Mouse (Mus musculus): Measurements from ENCODE around the gene Rbfox3.

Rbfox3 gene

DNA sequence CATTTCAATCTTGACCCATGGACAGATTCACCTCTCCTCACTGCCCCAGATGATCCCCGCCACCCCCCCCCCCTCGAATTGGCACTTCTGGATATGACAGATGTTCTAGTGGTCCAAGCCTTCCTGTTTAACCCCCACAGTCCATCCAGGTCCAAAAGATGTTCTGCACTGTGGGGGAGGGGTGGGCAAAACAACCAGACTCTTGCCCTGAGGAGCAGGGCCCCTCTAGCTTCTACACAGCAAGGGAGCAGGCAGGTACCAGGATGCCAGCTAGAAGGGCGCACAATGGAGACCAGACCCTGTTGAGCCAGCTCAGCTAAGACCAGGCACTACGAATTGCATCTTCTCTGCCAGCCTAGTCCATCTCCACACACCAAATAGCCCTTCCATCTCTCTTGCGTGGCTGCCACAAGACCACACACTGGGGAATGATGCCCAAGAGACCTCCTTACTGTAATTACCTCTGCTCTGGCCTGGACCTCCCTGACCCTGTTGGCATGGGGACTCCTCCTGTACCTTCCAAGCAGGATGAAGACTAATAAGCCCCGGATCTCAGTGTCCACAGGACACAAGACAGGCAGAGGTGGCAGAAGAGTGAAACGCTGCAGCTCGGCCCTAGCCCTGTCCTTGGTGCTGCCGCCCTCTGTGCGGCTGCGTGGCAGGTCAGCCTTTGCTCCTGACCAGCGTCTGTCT lies 5.1 kb downstream of the Rbfox3 start:
- DNase-seq (ENCODE audit: low spot score): peak; percentile 76

DNA sequence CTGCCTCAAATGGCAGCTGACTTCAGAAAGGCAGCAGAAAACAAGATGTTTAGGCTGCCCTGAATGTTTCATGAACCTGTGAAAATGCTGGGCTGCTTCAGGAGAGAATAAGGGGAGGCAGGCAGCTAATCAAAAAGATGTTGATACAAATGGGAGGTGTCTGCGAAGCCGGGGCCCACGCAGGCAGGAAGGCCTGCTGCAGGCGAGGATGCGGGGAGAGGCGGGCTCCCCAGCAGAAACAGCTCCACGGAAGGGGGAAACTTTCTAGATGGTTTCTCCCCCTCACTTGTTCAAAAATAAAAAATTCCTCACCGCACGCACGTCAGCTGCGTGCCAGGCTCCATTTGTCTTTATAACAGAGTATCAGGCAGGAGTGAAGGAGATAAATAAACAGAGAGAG lies 5.7 kb downstream of the Rbfox3 start:
- no peak for DNase-seq (ENCODE audit: low spot score)

- DNase-seq (ENCODE audit: low spot score): no peak
These were observed 7.1 kb downstream of the Rbfox3 start for GRCm38 (mm10) chr11:118904253-118904652.

- DNase-seq (ENCODE audit: low spot score): no peak
These were observed 11.4 kb downstream of the Rbfox3 start for GRCm38 (mm10) chr11:118899771-118900545.

GRCm38 (mm10) chr11:118898643-118899042 lies 12.8 kb downstream of the Rbfox3 start:
- no peak for DNase-seq (ENCODE audit: low spot score)

DNA sequence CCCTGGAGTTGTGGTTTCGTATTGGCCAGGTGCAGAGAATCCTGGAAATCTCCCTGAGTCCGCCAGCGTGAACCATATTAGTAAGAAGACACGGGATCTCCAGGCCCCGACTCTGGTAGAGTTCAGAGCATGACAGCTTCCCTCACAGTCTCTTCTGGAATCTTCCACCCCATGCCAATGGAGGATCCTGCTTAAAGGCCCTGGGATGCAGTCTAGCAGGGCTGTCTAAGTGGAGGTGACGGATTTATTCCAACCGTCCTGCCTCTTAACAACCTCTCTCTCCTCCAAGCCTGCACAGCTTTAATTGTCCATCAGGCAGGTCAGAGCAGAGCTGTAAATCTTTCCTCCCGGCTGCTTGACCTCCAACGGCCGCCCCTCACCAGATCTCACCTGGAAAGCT lies 13.2 kb downstream of the Rbfox3 start:
- peak; percentile 59 for DNase-seq (ENCODE audit: low spot score)

GRCm38 (mm10) chr11:118897114-118897841 lies 14.1 kb downstream of the Rbfox3 start:
- no peak for DNase-seq (ENCODE audit: low spot score)

- no peak for DNase-seq (ENCODE audit: low spot score)
These were observed 15.2 kb downstream of the Rbfox3 start for GRCm38 (mm10) chr11:118896032-118896675.

DNA sequence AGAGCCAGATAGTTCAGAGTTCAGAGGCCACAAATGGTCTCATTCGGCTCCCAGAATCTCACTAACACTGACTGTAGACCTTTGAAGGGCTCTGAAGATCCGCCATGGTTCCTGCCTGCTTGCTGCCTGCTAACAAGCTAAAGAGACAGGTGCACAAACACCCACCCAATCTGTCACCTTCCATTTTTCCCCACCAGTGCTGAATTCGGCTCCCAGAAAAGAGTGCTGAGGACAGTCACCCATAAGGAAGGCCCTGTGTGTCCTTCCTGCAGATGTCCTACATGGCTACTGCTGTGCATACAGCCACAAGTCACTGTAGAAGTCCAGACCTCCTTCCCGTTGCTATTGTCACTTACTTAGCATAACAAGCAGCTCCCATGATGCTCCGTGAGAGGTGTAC lies 16.6 kb downstream of the Rbfox3 start:
- no peak for DNase-seq (ENCODE audit: low spot score)

- no peak for DNase-seq (ENCODE audit: low spot score)
These were observed 17.2 kb downstream of the Rbfox3 start for GRCm38 (mm10) chr11:118894196-118894595.

GRCm38 (mm10) chr11:118892876-118893275 lies 18.5 kb downstream of the Rbfox3 start:
- no peak for DNase-seq (ENCODE audit: low spot score)

DNA sequence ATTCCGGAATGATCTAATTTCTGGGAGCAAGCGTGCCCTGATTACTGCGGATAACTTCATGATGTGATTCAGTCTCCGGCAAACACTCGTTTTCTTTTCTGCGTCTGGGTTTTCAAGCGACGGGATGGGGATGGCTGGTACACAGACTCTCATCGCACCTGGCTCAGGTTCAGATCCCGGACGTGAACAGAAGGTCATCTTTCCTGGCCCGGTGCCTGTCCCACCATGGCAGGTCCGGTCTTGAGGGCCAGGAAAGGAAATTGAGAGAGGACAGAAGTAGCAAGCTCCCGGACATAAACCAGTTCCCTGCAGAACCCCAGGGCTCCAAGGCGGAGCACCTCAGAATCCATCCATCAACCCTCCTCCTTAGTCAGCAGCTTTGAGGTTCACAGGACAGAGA lies 19.9 kb downstream of the Rbfox3 start:
- no peak for DNase-seq (ENCODE audit: low spot score)

- DNase-seq (ENCODE audit: low spot score): no peak
These were observed 20.4 kb downstream of the Rbfox3 start for GRCm38 (mm10) chr11:118890992-118891398.

GRCm38 (mm10) chr11:118890474-118890873 lies 20.9 kb downstream of the Rbfox3 start:
- DNase-seq (ENCODE audit: low spot score): no peak

DNA sequence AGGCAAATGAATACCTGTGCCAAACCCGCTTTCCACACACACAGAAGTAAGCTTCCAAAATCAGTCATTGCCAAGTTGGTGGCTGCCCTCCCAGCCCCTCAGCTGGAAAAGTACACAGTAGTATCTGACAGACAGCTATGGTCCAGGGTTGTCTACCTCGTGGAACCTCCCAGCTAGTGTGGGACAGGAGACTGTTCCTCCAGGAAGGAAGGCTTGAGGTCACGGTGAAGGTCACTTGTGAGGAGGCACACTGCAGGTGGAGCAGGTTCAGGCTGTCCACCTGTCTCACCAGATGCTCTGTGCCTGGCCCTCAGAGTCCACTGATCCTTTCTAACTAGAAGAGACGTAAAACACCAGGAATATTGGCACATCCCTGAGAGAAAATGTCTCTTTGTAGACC lies 21.9 kb downstream of the Rbfox3 start:
- no peak for DNase-seq (ENCODE audit: low spot score)

DNA sequence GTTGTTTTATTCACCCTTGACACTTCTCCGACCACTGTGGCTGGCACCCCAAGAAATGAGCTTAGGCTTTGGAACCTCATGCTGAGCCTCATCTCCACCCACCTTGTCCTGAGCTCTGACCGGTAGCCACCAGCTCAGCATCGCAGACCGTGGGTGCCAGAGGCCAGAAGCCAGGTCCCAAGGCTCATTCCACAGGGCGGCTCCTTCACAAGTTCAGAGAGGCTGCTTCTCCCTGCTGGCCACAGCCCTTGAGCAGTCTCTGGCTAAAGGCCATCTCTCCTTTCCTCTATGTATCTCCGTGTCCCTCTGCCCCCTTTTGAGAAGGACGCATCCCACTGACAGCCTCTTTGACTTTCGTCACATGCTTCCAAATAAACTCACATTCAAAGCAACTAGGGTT lies 23.0 kb downstream of the Rbfox3 start:
- DNase-seq (ENCODE audit: low spot score): no peak

DNA sequence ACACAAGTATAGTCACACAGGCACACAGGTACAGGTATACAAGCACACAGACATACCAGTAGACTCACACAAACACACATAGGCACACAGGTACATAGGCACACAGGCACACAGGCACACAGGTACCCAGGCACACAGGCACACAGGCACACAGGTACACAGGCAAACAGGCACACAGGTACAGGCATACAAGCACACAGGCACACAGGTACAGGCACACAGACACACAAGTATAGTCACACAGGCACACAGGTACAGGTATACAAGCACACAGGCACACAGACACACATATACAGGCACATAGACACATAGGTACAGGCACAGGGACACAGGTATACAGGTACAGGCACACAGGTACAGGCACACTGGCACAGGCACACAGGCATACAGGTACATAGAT lies 24.2 kb downstream of the Rbfox3 start:
- no peak for DNase-seq (ENCODE audit: low spot score)

- no peak for DNase-seq (ENCODE audit: low spot score)
These were observed 25.0 kb downstream of the Rbfox3 start for GRCm38 (mm10) chr11:118886269-118886965.

DNA sequence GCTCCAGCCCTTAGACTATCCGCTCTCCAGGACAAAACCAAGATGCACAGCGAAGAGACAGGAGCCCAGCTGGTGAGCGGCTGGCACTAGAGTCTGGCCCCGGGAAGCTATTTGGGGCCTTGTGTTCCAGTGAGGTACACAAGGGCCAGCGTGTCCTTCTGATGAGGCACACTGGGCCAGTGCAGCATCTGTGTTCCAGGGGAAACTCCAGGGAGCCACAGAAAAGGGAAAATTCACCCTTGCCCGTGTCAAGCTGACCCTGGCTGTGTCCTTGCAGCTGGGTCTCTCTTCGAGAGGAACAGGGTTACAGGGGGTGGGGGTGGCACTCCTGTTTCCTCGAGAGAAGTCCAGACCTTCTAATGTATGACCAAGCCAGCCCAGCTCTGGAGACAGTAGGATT lies 25.8 kb downstream of the Rbfox3 start:
- DNase-seq (ENCODE audit: low spot score): no peak

DNA sequence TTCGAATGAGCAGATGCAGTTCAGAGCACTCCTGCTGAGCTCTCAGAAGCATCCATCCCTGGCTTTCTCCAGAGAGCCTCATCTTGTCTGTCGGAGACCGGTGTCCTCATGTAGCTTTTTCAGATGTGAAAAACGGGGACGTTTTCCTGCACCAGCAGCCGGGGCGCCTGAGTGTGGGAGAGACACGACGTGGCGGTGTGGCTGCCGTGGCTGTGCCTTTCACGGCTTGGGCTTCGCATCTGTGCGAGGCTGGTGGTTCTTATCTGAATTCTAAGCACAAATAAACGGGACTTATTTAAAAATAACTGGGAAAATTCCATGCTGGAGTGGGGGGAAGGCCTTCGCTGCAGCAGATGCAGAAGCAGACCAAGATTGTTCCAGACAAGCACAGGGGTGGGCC lies 26.3 kb downstream of the Rbfox3 start:
- no peak for DNase-seq (ENCODE audit: low spot score)

- no peak for DNase-seq (ENCODE audit: low spot score)
These were observed 28.3 kb downstream of the Rbfox3 start for GRCm38 (mm10) chr11:118883143-118883542.
